Mouse (Mus musculus): ENCODE results near the gene Kcng4. TPM values are rescaled to one million over a fixed set of nuclear protein-coding genes. Genes with fewer than 3 reads are reported as not detected.

Gene Kcng4
- polyA plus RNA-seq, 1 experiment, result not detected

- H3K36me3 ChIP-seq (ENCODE audit: control insufficient read depth, insufficient read depth), result no peaks in the 10 kb centered on the region
- TF ChIP-seq E2F4 (IDR thresholded peaks at IDR 0.05; ENCODE audit: insufficient read depth) (no peak), POLR2AphosphoS2 (IDR thresholded peaks at IDR 0.05; ENCODE audit: insufficient read length, low read depth) (no peak), POLR2A (IDR thresholded peaks at IDR 0.05; ENCODE audit: insufficient read length, low read depth) (no peak), TCF3 (IDR thresholded peaks at IDR 0.05; ENCODE audit: insufficient read length, low read depth) (no peak), MYOD1 (IDR thresholded peaks at IDR 0.05; ENCODE audit: control insufficient read depth in 1 of 3, insufficient read length in 2 of 3, low read depth in 2 of 3) (peak in 1 of 3 experiments; percentile 48), MAX (IDR thresholded peaks at IDR 0.05; ENCODE audit: low read depth) (no peak), MYOG (IDR thresholded peaks at IDR 0.05; ENCODE audit: control insufficient read depth in 1 of 3, insufficient read depth in 1 of 3, insufficient read length in 2 of 3, low read depth in 2 of 3) (peak in 2 of 3 experiments; percentile 1 to 59), SRF (IDR thresholded peaks at IDR 0.05; ENCODE audit: control insufficient read depth, insufficient read length, low read depth) (no peak), USF1 (IDR thresholded peaks at IDR 0.05; ENCODE audit: low read depth) (no peak)
- no peaks in the 10 kb centered on the region for H3K79me2 ChIP-seq (ENCODE audit: control insufficient read depth, insufficient read depth)
- H3K4me2 ChIP-seq (ENCODE audit: low read depth), result no peak within 1 kb of the TSS
- H3K4me3 ChIP-seq, result no peak within 1 kb of the TSS
- peaks cover 45% of the 10 kb centered on the region for H3K27me3 ChIP-seq (ENCODE audit: control insufficient read depth, insufficient read depth, insufficient read length)
- no peak within 1 kb of the TSS for H3ac ChIP-seq (ENCODE audit: control insufficient read depth, insufficient read length)
Observed at GRCm38 (mm10) chr8:119666219-119666951, 30.9 kb upstream of the Kcng4 start, which contains the start of gene Wfdc1. TSS of gene Wfdc1 (plus strand) at chr8:119666365.

- H3K4me3 ChIP-seq, result no peak overlapping the region
- no peaks in the 10 kb centered on the region for H3K36me3 ChIP-seq (ENCODE audit: control insufficient read depth, insufficient read depth)
- no peaks in the 10 kb centered on the region for H3K79me2 ChIP-seq (ENCODE audit: control insufficient read depth, insufficient read depth)
- no peak overlapping the region for H3ac ChIP-seq (ENCODE audit: control insufficient read depth, insufficient read length)
- no peak overlapping the region for H3K4me2 ChIP-seq (ENCODE audit: low read depth)
- TF ChIP-seq MYOG (IDR thresholded peaks at IDR 0.05; ENCODE audit: control insufficient read depth in 1 of 3, insufficient read depth in 1 of 3, insufficient read length in 2 of 3, low read depth in 2 of 3), result peak in 1 of 3 experiments; percentile 10
- TF ChIP-seq MAX (IDR thresholded peaks at IDR 0.05; ENCODE audit: low read depth), result no peak
- peaks cover 45% of the 10 kb centered on the region for H3K27me3 ChIP-seq (ENCODE audit: control insufficient read depth, insufficient read depth, insufficient read length)
Observed at GRCm38 (mm10) chr8:119665270-119665669, 29.8 kb upstream of the Kcng4 start.

DNA sequence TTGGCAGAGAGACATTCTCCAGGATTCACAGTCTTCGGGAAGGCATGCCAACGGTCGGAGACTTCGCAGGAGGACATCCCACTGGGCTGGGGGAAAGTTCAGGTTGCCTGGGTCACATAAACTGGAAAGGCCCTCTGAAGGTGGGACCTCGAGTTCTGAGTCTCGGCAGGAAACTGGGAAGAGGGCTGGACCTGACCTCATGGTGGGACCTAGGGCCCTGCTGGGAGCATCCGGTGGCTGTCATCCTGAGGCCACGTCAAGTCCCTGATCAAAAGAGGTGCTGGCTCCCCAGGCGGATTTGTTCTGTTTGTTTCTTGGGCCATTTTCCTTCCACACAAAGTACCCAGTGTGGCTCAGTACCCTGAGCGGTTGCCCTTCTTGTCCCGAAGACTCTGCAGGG, 28.0 kb upstream of the Kcng4 start:
- TF ChIP-seq MYOG (IDR thresholded peaks at IDR 0.05; ENCODE audit: control insufficient read depth in 1 of 3, insufficient read depth in 1 of 3, insufficient read length in 2 of 3, low read depth in 2 of 3), result no peak
- Histone ChIP-seq H3K79me2 (ENCODE audit: control insufficient read depth, insufficient read depth) (no peaks in the 10 kb centered on the region), H3ac (ENCODE audit: control insufficient read depth, insufficient read length) (no peak overlapping the region), H3K27me3 (ENCODE audit: control insufficient read depth, insufficient read depth, insufficient read length) (peaks cover 45% of the 10 kb centered on the region), H3K4me3 (no peak overlapping the region), H3K4me2 (ENCODE audit: low read depth) (no peak overlapping the region), H3K36me3 (ENCODE audit: control insufficient read depth, insufficient read depth) (no peaks in the 10 kb centered on the region)

DNA sequence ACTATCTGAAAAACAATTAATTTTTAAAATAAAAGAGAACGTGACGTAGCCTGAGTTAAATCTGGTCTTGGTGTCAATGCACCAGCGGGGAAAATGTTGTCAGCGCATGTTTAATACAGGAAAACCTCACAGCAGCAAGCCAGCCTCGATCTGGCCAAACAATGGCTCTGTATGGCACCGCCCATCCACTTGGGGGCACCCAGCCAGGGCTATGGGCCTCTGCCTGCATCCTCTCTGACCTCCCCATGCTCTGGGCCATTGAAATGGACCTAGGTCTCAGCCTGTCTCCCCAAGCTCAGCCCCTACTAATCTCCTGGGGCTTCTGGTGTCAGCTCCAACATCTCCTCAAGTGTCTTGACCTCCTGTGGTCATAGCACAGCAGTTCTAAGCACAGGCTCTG, 26.4 kb upstream of the Kcng4 start:
- TF ChIP-seq TCF3 (IDR thresholded peaks at IDR 0.05; ENCODE audit: insufficient read length, low read depth), result no peak
- H3K27me3 ChIP-seq (ENCODE audit: control insufficient read depth, insufficient read depth, insufficient read length), result peaks cover 30% of the 10 kb centered on the region
- H3ac ChIP-seq (ENCODE audit: control insufficient read depth, insufficient read length), result no peak overlapping the region
- no peaks in the 10 kb centered on the region for H3K36me3 ChIP-seq (ENCODE audit: control insufficient read depth, insufficient read depth)
- no peak overlapping the region for H3K4me2 ChIP-seq (ENCODE audit: low read depth)
- no peak overlapping the region for H3K4me3 ChIP-seq
- H3K79me2 ChIP-seq (ENCODE audit: control insufficient read depth, insufficient read depth), result no peaks in the 10 kb centered on the region

GRCm38 (mm10) chr8:119661081-119661480, 25.6 kb upstream of the Kcng4 start:
- Histone ChIP-seq H3ac (ENCODE audit: control insufficient read depth, insufficient read length) (no peak overlapping the region), H3K36me3 (ENCODE audit: control insufficient read depth, insufficient read depth) (no peaks in the 10 kb centered on the region), H3K79me2 (ENCODE audit: control insufficient read depth, insufficient read depth) (no peaks in the 10 kb centered on the region), H3K4me3 (no peak overlapping the region), H3K27me3 (ENCODE audit: control insufficient read depth, insufficient read depth, insufficient read length) (peaks cover 22% of the 10 kb centered on the region), H3K4me2 (ENCODE audit: low read depth) (no peak overlapping the region)
- no peak for TF ChIP-seq SRF (IDR thresholded peaks at IDR 0.05; ENCODE audit: control insufficient read depth, insufficient read length, low read depth)
- no peak for TF ChIP-seq USF1 (IDR thresholded peaks at IDR 0.05; ENCODE audit: low read depth)
- no peak for TF ChIP-seq E2F4 (IDR thresholded peaks at IDR 0.05; ENCODE audit: insufficient read depth)
- TF ChIP-seq TCF12 (IDR thresholded peaks at IDR 0.05; ENCODE audit: insufficient read depth, poor library complexity, severe bottlenecking), result no peak
- TF ChIP-seq TCF3 (IDR thresholded peaks at IDR 0.05; ENCODE audit: insufficient read length, low read depth), result no peak
- no peak for TF ChIP-seq POLR2A (IDR thresholded peaks at IDR 0.05; ENCODE audit: insufficient read length, low read depth)
- no peak for TF ChIP-seq MYOD1 (IDR thresholded peaks at IDR 0.05; ENCODE audit: control insufficient read depth in 1 of 3, insufficient read length in 2 of 3, low read depth in 2 of 3)
- no peak for TF ChIP-seq MAX (IDR thresholded peaks at IDR 0.05; ENCODE audit: low read depth)
- no peak for TF ChIP-seq CEBPB (IDR thresholded peaks at IDR 0.05; ENCODE audit: insufficient read depth, poor library complexity, severe bottlenecking)
- TF ChIP-seq REST (IDR thresholded peaks at IDR 0.05; ENCODE audit: insufficient read depth, insufficient read length), result no peak

All from myocyte (in vitro differentiated cells).